ENCODE assay signal across 8 mouse cellular contexts in the genomic region with DNA sequence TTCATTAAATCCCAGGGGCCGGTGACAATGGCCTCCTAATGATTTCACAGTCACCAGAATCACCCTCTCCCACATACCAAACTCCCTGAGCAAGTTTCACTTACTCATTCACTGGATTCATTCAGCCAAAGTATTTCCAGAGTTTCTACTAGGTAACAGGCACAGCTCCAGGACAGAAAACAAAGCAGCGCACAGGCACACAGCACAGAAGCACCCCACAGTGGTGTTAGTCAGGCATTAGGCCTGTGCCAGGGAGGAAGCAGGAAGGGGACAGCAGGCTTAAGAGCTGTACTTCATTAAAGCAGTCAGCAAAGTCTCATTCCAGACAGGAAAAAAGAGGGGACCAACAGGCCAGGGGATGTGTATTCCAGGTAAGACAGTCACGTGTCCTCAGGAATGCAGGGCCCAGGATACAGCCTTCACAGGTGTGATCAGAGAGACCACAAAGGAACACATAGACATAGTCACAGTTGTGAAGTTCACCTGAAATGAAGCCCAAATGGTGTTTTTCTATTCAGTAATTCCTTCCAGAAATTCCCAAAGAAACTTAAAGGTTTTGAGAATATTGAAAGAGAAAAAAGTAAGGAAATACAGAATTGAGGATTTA.
DNase-seq lines count a peak whose midpoint lies in the region; ATAC-seq and TF ChIP-seq lines count a peak whose summit lies in the region.

No protein-coding gene starts in this region.

- H3K27ac ChIP-seq in liver, adult 2 months (replicated peaks; ENCODE audit: insufficient read depth, low read depth, low read length): no peak overlapping the region; the same call in 1 of the 2 replicates
- no peak overlapping the region for H3K27ac ChIP-seq in liver, embryonic 11.5 days (ENCODE audit: low read depth, low read length)
- H3K27ac ChIP-seq in kidney, embryonic 14.5 days (ENCODE audit: low read depth, low read length): peak overlapping the region; percentile 86
- peak overlapping the region; percentile 48 for H3K27ac ChIP-seq in liver, embryonic 15.5 days (replicated peaks)
- H3K27ac ChIP-seq in stomach, embryonic 16.5 days (ENCODE audit: low read length): peak overlapping the region; percentile 90

- no peak for ATAC-seq in liver, embryonic 11.5 days (replicated peaks; ENCODE audit: low FRiP score)
- peak; percentile 28; the same call in 1 of the 2 replicates for ATAC-seq in kidney, embryonic 14.5 days (ENCODE audit: low FRiP score, low TSS enrichment)
- ATAC-seq in liver, embryonic 15.5 days (ENCODE audit: insufficient read depth): no peak
- peak; percentile 83 for ATAC-seq in stomach, embryonic 16.5 days (ENCODE audit: insufficient read depth, low FRiP score)
- no peak for ATAC-seq in megakaryocyte-erythroid progenitor cell, adult 5-6 weeks (replicated peaks; ENCODE audit: low FRiP score, low TSS enrichment, poor library complexity, severe bottlenecking)

- DNase-seq in liver, adult 2 months (ENCODE audit: extremely low read depth, low read depth, low spot score): peak; percentile 87
- DNase-seq in liver, embryonic 11.5 days (ENCODE audit: low spot score): no peak
- DNase-seq in cerebellum, postnatal 14 days: peak; percentile 49 to 62
- peak; percentile 84 for DNase-seq in heart, adult 8-10 months (ENCODE audit: low spot score)

- H3K79me2 ChIP-seq in liver, adult 2 months (ENCODE audit: control insufficient read depth, insufficient read depth, low read length): peaks cover 2% of the 10 kb centered on the region; the same call in 1 of the 2 replicates

- peak; percentile 47 for TF ChIP-seq CTCF in liver, adult 2 months (IDR thresholded peaks at IDR 0.05; ENCODE audit: low read depth, low read length)

- H3K36me3 ChIP-seq in liver, adult 2 months (ENCODE audit: control insufficient read depth, insufficient read depth, low read length): no peaks in the 10 kb centered on the region
- H3K36me3 ChIP-seq in liver, embryonic 11.5 days (ENCODE audit: control insufficient read depth, insufficient read depth, low read length): no peaks in the 10 kb centered on the region
- no peaks in the 10 kb centered on the region for H3K36me3 ChIP-seq in kidney, embryonic 14.5 days (ENCODE audit: control insufficient read depth, insufficient read depth, low read length)
- H3K36me3 ChIP-seq in liver, embryonic 15.5 days (replicated peaks): no peaks in the 10 kb centered on the region
- H3K36me3 ChIP-seq in stomach, embryonic 16.5 days (ENCODE audit: control insufficient read depth, insufficient read depth, low read length): no peaks in the 10 kb centered on the region

- no peaks in the 10 kb centered on the region for H3K9me3 ChIP-seq in liver, embryonic 11.5 days (ENCODE audit: control insufficient read depth, low read length)
- H3K9me3 ChIP-seq in kidney, embryonic 14.5 days (ENCODE audit: control insufficient read depth, low read length): no peaks in the 10 kb centered on the region
- no peaks in the 10 kb centered on the region for H3K9me3 ChIP-seq in liver, embryonic 15.5 days (replicated peaks)
- H3K9me3 ChIP-seq in stomach, embryonic 16.5 days (replicated peaks; ENCODE audit: control insufficient read depth, low read length): no peaks in the 10 kb centered on the region

- TF ChIP-seq POLR2A in liver, adult 2 months (IDR thresholded peaks at IDR 0.05; ENCODE audit: extremely low read depth, insufficient read depth, low read length): no peak

- H3K9ac ChIP-seq in liver, adult 2 months (ENCODE audit: low read depth, low read length): no peak overlapping the region
- no peak overlapping the region for H3K9ac ChIP-seq in liver, embryonic 11.5 days (ENCODE audit: low read depth, low read length)
- peak overlapping the region; percentile 18; the same call in 1 of the 2 replicates for H3K9ac ChIP-seq in kidney, embryonic 14.5 days (ENCODE audit: low read depth, low read length)
- H3K9ac ChIP-seq in liver, embryonic 15.5 days: no peak overlapping the region
- peak overlapping the region; percentile 42 for H3K9ac ChIP-seq in stomach, embryonic 16.5 days (ENCODE audit: low read length)

- no peak overlapping the region for H3K4me3 ChIP-seq in liver, adult 2 months (ENCODE audit: insufficient read depth, low read depth, low read length)
- H3K4me3 ChIP-seq in liver, embryonic 11.5 days (ENCODE audit: low read depth, low read length): no peak overlapping the region
- H3K4me3 ChIP-seq in kidney, embryonic 14.5 days (ENCODE audit: low read length): peak overlapping the region; percentile 9; the same call in 1 of the 2 replicates
- peak overlapping the region; percentile 12 for H3K4me3 ChIP-seq in liver, embryonic 15.5 days (replicated peaks)
- no peak overlapping the region for H3K4me3 ChIP-seq in stomach, embryonic 16.5 days (replicated peaks; ENCODE audit: low read length)

- H3K4me1 ChIP-seq in liver, adult 2 months (ENCODE audit: control insufficient read depth, insufficient read depth, low read length): peaks cover 33% of the 10 kb centered on the region
- H3K4me1 ChIP-seq in liver, embryonic 11.5 days (replicated peaks; ENCODE audit: control insufficient read depth, insufficient read depth, low read length): peaks cover 26% of the 10 kb centered on the region
- H3K4me1 ChIP-seq in kidney, embryonic 14.5 days (ENCODE audit: control insufficient read depth, insufficient read depth, low read length): peaks cover 37% of the 10 kb centered on the region
- peaks cover 38% of the 10 kb centered on the region for H3K4me1 ChIP-seq in liver, embryonic 15.5 days (replicated peaks)
- H3K4me1 ChIP-seq in stomach, embryonic 16.5 days (ENCODE audit: control insufficient read depth, insufficient read depth, low read length): peaks cover 24% of the 10 kb centered on the region

- H3K4me2 ChIP-seq in liver, embryonic 11.5 days: no peak overlapping the region
- peak overlapping the region; percentile 18 for H3K4me2 ChIP-seq in kidney, embryonic 14.5 days (replicated peaks; ENCODE audit: low read depth, low read length)
- peak overlapping the region; percentile 20; the same call in 1 of the 2 replicates for H3K4me2 ChIP-seq in liver, embryonic 15.5 days
- peak overlapping the region; percentile 8 for H3K4me2 ChIP-seq in stomach, embryonic 16.5 days (ENCODE audit: low read depth, low read length)

- WGBS in liver, adult 2 months: 6% methylated on average over 3 of the region's 3 CpGs
- 55% methylated on average over 3 of the region's 3 CpGs for WGBS in liver, embryonic 11.5 days
- 30% methylated on average over 3 of the region's 3 CpGs for WGBS in kidney, embryonic 14.5 days
- WGBS in liver, embryonic 15.5 days (ENCODE audit: insufficient replicate concordance): 62% methylated on average over 3 of the region's 3 CpGs
- WGBS in stomach, embryonic 16.5 days: 44% methylated on average over 3 of the region's 3 CpGs

- H3K27me3 ChIP-seq in liver, adult 2 months (ENCODE audit: control insufficient read depth, insufficient read depth, low read length): no peaks in the 10 kb centered on the region
- no peaks in the 10 kb centered on the region for H3K27me3 ChIP-seq in liver, embryonic 11.5 days (replicated peaks; ENCODE audit: control insufficient read depth, insufficient read depth, low read length)
- no peaks in the 10 kb centered on the region for H3K27me3 ChIP-seq in kidney, embryonic 14.5 days (ENCODE audit: control insufficient read depth, insufficient read depth, low read length)
- H3K27me3 ChIP-seq in liver, embryonic 15.5 days: no peaks in the 10 kb centered on the region
- no peaks in the 10 kb centered on the region for H3K27me3 ChIP-seq in stomach, embryonic 16.5 days (ENCODE audit: control insufficient read depth, insufficient read depth, low read length)

Comparison
In these comparisons a context has a peak if more than half of its experiments do, and no peak if none do; other contexts are left out.
1. H3K27ac ChIP-seq: peak in kidney, embryonic 14.5 days (single experiment), liver, embryonic 15.5 days (single experiment) and stomach, embryonic 16.5 days (single experiment); none in liver, adult 2 months (single experiment) and liver, embryonic 11.5 days (single experiment).
2. H3K4me3 ChIP-seq: peak in kidney, embryonic 14.5 days (single experiment) and liver, embryonic 15.5 days (single experiment); none in liver, adult 2 months (single experiment), liver, embryonic 11.5 days (single experiment) and stomach, embryonic 16.5 days (single experiment).
3. H3K9ac ChIP-seq: peak in kidney, embryonic 14.5 days (single experiment) and stomach, embryonic 16.5 days (single experiment); none in liver, adult 2 months (single experiment), liver, embryonic 11.5 days (single experiment) and liver, embryonic 15.5 days (single experiment).
4. ATAC-seq: peak in kidney, embryonic 14.5 days (single experiment) and stomach, embryonic 16.5 days (single experiment); none in liver, embryonic 11.5 days (single experiment), liver, embryonic 15.5 days (single experiment) and megakaryocyte-erythroid progenitor cell, adult 5-6 weeks (single experiment).